Mouse (Mus musculus) lung, postnatal 0 days (tissue): ENCODE results near the gene Hoxd8.

Experiments
- CTCF ChIP-seq: IDR thresholded peaks from 2 replicates; pipeline ENCODE4 v1.5.1; 2016; ENCODE audit warnings: antibody characterized with exemption, mild to moderate bottlenecking
- EP300 ChIP-seq: IDR thresholded peaks from 2 replicates; pipeline ENCODE4 v1.6.1; 2016; ENCODE audit warnings: antibody characterized with exemption, mild to moderate bottlenecking, control low read depth

DNA sequence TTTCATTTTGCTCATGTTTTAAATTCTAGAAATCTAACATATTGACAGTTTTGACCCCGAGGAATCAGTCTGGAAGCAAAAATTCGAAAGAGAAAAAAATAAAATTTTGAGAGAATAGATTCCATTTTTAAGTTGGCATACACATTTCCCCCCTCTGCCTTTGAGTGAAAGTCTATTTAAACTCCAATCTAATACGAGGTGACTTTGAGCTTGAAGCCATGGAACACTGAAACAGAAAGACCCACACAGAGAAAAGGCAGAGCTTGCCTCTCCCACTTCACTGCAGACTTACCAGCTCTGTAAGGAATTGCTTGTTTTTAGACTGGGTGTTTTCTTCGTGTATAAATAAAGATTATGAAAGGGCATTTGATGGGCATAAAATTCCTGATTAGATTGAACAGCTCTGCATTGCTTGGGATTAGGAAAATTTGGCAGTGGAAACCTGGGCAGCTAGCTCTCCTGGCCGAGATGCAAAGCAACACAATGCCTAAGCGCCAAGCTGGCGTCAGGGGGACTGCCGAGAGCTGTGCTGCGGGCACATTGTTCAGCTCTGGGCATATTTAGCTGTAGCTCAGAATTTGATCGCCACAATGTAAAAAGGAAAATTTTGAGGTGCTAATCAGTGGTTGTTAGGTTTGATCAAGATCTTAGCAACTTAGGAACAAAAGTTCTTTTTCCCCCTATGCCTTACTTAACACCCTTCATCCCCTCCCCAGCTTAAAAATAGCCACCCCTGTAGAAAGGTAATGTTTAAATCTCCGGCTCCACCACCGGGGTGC is 15.4 kb upstream of the Hoxd8 start:
- TF ChIP-seq CTCF (no peak), EP300 (no peak)
